Mouse (Mus musculus) E14TG2a.4 (cell line): ENCODE results near the gene Mylk4.

Experiments used
- CTCF ChIP-seq: conservative IDR thresholded peaks from 2 replicates; pipeline ENCODE4 v1.5.1; 2014; ENCODE audit warnings: low read length
- POU5F1 ChIP-seq: IDR thresholded peaks from 2 replicates; pipeline ENCODE4 v1.6.1; 2014; ENCODE audit warnings: low read length, borderline replicate concordance

DNA sequence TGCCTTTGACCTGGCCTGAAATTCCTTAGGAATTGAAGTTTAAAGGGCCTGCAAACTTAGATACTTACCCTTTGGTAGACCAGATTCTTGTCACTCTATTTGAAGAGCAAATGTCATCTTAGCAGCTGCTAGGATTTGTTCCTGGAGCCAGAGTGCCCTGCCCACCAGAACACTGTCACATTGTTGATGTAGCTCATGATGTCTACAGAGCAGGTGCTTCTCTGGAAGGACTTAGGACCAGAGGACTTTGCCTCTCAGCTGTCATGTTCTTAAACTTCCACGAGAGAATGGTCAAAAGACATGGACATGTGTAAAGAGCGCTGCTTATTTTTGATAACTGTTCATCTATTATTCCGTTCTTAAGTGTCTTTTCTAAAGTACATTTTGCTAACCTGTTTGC, 35.5 kb upstream of the Mylk4 start:
- no peak for TF ChIP-seq CTCF
- no peak for TF ChIP-seq POU5F1
